Mouse (Mus musculus): ENCODE results near the gene Srsf1.

The Srsf1 gene

DNA sequence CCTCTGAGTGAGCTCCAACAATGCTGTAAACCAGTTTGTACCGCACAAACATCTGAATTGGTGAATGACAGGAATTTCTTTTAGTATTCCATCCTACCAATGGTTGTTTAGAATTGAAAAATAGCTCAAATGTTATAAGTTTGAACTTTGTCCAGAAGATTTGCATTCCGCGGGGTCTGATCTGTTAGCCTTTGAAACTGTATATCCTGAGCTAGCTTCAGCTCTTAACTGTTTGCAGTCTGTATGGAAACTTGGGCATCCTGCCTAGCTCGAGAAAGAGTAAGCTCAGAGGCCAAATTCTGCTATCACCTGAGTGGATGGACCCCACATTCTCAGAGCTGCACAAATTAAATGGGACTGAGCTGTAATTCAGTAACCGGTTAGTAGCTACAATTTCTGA is 23.9 kb downstream of the Srsf1 start:
- no peak for DNase-seq (ENCODE audit: low read depth)

DNA sequence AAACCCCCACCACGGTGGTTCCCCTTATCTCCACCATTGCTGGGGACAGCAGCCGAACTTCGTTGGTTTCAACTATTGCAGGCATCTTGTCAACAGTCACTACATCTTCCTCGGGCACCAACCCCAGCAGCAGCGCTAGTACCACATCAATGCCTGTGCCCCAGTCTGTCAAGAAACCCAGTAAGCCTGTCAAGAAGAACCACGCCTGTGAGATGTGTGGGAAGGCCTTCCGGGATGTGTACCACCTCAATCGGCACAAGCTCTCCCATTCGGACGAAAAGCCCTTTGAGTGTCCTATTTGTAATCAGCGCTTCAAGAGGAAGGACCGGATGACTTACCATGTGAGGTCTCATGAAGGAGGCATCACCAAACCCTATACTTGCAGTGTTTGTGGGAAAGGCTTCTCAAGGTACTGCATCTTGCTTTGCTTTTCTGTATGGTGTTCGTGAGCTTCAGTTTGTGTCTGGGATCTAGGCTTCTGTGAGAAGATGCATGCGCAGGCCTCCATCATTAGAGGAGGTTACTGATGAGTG is 26.2 kb downstream of the Srsf1 start:
- DNase-seq (ENCODE audit: low read depth) = no peak

DNA sequence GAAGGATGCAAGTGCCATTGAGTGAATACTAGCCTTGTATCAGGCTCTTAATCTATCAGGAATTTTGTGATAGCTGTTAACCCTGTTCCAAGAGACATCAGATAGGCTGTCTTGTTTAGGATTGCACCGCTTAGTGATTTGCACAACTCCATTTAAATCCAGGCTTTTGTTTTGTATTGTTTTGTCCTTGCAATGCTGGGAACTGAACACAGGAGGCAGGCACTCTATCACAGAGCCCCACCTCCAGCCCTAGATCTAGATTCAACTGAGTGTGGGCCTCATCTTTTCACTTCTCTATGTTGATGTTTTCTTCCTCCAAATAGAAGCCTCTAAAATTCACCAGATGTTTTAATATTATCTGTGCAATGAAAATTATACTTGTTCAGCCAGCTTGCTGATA is 28.5 kb downstream of the Srsf1 start:
- DNase-seq (ENCODE audit: low read depth) = no peak

DNA sequence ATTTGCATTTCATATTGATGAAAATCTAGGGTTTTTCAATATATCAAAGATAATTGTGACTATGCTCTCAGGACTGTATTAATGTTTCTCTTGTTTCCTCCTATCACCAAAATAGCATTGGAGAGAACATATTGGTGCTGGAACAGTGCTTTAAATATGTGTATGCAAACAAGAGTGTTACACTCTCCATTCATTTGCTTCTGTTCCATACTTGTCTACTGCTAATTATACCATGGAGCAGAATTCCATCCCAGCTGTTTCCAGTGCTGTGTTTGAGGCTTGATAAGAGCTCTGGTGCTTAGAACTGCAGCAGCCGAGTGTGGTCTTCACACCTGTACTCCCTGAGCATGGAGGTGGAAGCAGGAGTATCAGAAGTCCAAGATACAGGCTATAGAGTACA is 29.2 kb downstream of the Srsf1 start:
- DNase-seq (ENCODE audit: low read depth) = no peak

DNA sequence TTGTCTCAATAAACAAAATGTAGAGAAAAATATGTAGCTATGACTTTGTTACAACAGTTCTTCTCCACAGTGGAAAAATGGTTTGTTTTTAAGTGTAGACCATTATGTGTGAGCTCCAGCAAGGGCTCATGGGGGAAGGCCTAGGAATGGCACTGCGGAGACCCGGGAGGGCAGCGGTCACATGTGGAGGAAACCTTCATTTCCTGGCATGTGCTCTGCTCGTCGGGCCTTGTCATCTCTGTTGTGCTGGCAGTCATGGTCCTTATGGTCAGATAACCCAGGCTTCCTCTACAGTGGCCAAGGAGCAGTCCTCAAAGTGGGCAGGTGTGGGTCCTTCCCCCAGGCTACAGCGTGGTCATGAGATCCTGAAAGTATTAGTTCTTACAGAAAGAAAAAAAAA is 36.5 kb downstream of the Srsf1 start:
- DNase-seq (ENCODE audit: low read depth) = no peak

DNA sequence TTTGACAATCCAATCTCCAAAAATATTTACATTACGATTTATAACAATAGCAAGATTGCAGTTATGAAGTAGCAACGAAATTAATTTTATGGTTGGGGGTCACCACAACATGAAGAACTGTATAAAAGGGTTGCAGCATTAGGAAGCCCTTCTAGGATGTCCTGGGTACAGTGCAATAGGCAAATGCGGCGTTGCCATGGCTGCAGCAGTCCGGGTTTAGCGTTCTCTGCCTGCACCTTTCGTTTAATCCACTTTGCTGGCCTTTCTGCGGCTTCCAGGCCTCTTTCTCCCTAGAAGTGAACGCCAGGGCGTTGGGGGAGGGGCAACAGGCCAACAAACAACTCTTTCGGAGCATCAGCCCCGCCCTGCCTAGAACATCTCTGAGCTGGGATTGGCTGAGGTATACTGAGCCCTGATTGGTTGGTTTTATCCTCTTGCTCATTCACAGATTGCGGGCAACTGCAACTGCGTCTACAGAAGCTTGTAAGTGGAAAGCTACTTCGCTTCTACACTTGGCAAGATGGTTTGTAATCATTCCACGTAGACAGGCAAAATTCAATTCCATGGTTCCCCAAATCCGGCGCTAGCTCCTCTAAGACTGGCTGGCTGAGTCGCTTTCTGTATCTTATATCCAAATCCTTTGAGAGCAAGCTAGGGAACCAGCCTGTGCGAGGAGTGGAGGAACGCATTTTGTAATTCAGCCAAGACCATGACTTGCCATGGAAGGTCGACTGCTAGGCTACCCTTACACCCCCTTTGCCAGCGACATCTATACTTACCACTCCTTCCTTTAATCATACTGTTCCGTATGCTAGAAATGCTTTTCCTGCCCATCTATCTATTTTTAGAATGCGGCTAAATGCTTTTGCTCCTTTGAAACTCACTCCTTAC is 39.8 kb downstream of the Srsf1 start:
- peak; percentile 91 for DNase-seq (ENCODE audit: low read depth)

DNA sequence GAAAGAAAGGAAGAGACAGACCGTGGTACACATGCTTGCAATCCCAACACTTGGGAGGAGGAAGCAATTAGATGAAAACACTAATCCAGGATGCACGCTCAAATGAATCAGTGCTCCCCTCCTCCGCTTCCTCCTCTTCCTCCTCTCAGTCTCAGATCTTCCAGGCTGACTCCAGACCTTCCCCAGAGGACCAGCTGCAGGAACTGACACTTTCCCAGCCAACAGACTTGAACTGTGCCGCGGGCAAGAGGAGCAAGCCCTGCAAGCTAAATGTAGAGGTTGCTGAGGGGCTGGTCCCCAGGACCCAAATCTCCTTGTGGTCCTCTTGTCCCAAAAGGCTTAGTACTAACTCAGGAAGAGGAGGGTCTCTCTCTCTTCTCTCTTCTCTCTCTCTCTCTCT is 42.0 kb downstream of the Srsf1 start:
- DNase-seq (ENCODE audit: low read depth) = no peak

DNA sequence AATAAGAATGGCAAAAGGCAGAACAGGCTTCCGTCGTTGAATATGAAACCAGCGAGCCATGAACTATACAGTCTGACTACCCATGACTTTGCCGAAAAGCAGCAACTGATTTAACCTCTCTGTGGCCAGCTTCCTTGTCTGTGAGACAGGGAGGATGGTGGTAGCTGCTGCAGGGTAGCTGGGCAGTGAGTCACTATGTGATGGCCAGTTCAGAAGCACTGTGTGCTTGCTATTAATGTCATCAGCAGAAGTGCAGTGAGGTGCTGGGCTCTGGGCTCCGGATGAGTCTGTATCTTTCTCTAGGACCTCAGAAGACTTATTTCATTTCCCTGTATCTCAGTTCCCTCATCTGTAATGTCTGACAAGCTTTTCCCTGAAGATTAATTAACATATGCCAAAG is 43.1 kb downstream of the Srsf1 start:
- no peak for DNase-seq (ENCODE audit: low read depth)

DNA sequence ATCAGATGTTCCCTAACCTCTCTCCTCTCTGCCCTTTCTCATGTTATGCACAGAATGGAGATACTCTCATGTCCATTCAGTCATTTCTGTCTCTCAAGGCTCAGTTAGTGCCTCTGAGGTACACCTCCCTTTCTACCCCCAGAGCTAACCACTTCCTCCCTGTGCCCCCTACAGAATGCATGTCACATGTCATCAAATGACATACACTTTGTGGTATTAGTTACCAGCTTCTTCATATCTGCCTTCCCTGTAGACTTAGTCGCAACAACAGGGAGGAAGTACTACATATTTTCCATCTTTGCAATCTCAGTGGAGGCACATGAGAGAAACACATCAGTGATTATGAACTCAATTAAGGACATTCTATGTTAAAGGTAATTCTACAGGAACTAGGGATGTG is 44.8 kb downstream of the Srsf1 start:
- DNase-seq (ENCODE audit: low read depth) = peak; percentile 33

DNA sequence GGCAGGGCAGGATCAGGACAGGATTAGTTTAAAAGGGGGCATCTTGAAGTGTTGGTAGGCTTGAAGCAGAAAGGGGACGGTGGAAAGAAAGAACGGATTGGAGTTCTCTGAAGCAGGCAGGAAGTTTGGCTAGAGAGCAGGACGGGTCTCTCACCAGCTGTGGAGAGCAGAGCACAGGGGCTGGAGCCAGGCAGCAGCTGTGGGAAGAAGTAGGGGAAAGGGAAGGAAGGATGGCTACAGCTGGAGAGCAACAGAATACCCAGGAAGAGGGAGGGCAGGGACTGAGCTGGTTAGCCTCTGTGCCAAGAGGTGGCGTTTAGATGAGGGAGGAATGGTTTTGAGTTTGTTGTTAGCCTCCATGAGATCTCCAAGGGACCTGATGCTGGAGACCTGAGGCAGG is 50.0 kb downstream of the Srsf1 start:
- no peak for DNase-seq (ENCODE audit: low read depth)

DNA sequence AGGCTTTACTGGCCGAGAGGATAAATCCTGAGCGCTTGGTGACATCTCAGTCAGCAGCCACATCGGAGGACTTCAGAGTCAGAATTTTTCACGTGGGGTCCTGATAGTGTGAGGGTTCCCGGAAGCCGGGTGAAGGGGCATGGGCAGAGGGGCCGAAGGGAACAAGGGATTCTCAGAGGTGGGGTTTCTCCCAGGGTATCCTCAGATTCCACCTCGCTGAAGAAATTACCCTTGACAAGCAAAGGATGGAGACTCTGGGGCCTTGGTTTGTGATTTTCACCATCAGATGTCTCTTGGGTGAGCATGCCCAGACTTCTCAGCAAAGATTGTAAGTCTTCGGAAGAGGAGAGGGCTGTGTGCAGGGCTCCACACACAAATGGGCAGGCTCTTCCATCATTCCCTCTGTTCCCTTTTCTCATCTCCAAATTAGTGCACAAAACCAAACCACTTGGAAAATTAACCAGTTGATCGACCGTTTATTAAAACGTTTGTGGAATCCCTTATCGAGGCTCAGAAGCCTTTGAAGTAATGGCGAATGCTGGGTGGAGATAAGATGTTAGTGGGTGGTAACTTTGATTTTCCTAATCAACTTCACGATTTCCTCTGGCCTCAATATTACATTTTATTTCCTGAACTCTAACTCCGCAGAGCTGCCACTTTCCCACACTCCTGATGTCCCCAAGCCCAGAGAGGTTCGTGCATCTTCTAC is 51.0 kb downstream of the Srsf1 start, which contains the start of gene Cuedc1:
TSS of gene Cuedc1 (plus strand) at position 38 of the 709 bp plus-strand sequence.
- no peak for DNase-seq (ENCODE audit: low read depth)

DNA sequence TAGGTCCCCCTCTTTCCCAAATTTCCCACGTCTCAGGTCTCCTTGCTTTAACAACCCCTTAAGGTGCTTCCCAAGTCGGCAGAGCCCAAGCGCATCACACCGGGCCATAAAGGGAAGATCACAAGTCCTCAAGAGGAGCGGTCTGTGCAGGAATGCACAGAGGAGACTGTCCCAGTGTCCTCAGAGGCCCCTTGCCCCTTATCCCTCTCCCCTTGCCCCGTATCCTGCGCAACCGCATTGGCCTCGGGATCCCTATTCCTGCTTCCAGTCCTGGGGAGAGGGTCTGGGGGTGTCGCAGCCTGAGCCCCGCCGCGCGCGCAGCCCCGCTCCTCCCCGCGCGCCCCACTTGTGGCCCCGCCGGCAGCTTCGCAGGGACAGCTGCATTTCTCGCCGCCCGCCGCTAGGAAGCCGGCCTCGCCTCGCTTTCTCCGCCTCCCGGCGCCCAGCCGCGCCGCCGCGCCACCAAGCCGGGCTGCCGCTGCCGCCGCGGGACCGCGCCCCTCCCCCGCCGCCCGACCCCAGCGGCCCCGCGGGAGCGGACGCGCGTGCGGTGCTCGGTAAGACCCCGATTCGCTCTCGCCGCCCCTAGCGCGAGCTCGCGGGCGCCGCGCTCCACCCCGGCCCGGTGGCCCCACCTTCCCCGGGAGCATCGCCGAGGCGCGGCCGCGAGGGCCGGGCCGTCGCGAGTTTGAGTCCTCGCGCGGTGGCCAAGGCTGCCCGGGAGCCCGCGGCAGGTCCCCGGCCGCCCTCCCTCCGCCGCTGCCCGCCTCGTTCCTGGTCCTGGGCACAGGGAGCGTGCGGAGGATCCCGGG is 51.8 kb downstream of the Srsf1 start:
- peak; percentile 79 for DNase-seq (ENCODE audit: low read depth)

DNA sequence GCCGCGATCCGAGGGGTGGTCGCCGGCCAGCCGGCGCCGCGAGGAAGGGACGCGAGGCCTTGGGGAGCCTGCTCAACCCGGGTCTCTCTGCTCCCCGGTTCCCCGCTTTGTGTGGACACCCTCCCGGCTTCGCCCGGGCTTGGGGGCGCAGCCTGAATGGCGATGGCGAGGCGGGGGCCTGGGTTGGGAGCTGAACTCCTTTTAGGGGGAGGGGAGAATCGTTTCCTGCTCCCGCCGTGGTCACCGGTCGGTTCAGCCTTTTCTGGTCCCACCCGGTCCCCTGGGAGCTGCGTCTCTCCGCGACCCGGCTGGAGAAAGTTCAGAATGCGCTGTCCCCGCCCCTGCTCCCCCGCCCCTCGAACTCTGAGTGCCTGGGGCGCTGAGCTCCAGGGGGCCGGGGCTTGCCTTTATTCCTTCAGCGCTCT is 52.4 kb downstream of the Srsf1 start:
- DNase-seq (ENCODE audit: low read depth) = peak; percentile 41

DNA sequence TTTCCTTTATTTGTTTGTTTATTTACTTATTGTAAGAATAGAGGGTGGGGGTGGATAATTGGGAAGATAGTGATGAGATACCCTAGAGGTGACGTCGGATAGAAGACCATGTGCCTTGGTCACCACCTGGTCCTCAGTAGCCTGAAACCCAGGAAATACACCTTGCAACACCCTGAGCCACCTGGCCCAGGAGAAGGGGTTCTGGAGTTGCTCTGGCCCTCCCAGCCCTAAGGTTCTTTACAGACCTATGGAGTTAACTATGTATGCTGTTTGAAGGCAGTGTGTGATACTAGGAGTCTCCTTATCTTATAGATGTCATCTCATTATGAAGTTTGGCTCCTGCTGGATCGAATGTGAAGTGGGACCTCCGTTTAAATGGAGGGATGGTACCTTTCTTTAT is 53.0 kb downstream of the Srsf1 start:
- peak; percentile 29 for DNase-seq (ENCODE audit: low read depth)
